Mouse (Mus musculus) WW6 (cell line): ENCODE measurements around the gene Chd9.

Experiments used
- DNase-seq: peaks from one replicate; pipeline ENCODE4 v3.0.0-alpha.2; 2013; ENCODE audit warnings: low read depth, low spot score

The Chd9 gene

DNA sequence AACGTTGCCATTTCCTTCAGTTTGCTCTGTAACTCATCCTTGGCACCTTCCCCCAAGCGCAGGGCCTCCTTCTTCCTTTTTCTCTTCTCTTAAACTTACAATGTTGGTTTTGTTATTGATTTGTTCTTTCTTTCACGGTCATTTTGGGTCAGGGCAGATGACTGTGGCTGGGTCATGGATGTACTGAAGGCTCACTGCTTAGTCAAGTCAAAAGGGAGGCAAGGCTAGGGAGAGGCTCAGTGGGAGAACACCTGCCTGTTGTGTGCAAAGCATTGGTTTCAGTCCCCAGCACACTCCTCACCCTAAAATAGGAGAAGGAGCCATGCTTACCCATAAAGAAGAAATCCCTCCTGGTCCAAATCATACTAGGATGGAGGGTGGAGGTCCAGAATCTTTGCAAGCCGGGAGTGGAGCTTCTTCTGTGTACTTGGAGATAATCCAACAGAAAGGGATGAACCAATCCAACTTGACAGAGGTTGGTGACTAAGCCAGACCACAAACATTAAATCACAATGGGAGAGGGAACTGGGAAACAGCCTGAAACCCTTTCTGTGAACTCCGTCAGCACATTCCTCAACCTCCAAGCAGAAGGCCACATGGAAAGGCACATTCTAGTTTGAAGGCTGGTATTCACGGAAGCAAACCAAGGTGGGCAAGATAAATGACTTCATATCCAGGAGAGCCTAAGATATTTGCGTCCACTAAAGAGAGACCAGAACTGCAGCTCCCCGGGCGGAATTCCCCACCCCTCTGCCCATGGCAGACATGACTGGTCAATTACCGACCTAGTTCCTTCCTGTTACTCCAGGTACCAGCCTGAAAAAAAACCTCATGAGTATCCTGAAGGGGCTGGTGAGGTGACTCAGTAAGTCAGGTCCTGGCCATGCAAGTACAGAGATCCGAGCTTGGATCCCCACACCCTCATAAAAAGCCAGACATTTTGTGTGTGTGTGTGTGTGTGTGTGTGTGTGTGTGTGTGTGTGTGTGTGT lies 11.9 kb downstream of the Chd9 start:
- no peak for DNase-seq

DNA sequence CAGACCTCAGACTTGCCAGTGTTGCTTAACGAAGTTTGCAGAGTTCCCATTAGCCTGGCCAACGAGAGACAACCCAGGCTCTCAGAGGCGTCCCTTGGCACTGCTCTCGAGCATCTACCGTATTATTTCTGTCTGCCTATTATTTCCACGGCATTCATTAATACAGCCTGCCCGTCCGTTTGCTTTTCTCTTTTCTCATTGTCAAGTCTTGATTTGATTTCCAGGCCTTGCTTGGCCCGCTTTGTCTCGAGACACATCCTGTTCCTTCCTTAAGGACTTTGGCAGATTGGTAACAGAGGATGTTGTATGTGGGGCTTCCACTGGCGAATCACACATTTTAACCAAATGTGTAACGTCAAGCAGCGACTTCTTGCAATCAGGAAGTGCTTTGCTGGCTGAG lies 13.2 kb downstream of the Chd9 start:
- no peak for DNase-seq

DNA sequence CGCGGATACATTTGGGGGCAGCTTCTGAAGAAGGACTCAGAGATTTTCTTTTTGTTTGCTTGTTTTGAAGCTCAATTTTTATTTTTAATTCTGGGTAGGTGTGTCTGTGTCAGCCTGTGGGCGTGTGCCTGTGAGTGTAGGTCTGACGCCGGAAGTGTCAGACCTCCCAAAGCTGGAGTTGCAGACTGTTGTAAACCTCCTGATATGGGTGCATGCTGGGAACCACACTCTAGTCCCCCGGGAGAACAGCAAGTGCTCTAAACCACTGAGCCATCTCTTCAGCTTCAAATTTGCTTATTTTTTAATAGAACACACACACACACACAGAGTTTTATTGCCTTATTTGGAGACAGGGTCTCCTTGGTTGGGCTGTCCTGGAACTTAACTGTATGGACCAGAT lies 15.0 kb downstream of the Chd9 start:
- DNase-seq = no peak

DNA sequence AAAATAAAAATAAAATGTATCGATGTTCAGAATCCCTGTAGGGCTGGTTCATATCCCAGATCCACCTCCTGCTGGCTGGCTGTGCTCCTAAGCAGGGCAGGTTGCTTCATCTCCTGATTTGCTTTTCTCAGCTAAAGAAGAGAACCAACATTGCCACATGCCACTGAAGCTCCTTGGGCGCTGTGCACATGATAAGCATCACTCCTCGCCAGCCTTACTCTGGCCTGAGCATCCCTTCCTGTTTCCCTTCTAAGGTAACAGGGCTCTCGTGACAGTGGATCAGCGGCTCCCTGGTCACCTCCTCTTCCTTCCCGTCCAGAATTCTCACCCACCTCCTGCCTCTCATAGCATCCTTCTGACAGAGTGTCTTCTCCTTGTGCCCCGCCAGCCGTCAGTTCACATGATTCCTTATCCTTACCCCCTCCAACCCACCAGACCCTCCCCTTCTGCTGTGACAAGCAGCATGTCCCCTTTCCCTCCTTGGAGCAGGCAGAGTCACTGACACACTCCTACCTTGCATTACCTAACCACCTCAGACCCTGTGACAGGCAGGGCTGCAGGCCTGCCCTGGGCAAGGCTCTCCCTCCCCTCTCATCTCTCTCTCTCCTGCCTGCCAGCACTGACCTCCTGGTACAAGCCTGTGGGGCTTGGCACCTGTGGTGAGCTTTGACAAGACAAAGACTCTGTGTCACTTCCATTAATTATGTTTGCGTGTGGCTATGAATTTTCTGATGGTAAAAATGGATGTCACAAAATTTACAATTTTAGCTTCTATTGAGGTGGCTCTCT lies 16.2 kb downstream of the Chd9 start:
- DNase-seq = no peak

DNA sequence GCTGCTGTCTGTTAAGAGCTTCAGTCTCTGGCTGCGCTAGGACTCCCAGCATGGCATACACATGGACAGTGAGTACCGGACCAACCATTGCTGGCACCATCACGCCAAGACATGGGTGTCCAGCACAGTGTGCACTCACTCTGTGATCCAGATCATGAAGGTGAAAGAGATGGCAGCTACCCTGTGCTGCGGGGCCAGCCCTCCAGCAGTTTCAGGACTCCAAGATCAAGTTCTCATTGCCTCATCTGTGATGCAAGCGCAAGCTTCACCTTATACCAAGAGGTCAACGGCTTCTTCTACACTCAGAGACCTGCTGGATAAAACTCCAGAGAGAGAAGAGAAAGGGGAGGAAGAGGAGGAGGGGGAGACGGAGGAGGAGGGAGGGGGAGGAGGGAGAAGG lies 19.8 kb downstream of the Chd9 start:
- DNase-seq = no peak

DNA sequence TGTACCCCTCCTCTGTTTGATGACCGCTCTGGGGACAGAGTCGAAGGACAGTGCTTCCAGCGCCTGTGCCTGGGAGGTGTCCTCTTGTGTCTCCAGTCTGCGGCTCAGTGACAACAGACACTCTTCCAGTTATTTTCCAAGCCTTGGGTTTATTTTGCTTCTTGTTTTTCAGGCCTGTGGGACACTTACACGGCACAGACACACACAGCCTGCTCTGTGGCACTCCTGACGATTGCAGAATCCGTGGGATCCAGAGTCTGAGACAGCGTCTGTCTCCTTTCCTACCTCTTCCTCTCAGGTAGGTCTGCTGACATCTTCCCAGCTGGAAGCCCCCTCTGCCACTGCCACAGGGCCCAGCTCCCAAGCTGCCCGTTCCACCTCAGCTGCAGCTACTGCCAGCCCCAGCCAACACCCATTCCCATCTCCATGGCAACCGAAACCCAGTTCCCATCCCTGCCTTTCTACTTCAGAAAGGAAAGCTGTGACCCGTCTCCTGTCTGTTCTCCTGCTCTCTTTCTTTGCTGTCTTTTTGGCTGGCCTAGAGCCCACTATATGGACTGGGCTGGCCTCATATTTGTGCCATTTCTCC lies 21.4 kb downstream of the Chd9 start:
- DNase-seq = no peak

DNA sequence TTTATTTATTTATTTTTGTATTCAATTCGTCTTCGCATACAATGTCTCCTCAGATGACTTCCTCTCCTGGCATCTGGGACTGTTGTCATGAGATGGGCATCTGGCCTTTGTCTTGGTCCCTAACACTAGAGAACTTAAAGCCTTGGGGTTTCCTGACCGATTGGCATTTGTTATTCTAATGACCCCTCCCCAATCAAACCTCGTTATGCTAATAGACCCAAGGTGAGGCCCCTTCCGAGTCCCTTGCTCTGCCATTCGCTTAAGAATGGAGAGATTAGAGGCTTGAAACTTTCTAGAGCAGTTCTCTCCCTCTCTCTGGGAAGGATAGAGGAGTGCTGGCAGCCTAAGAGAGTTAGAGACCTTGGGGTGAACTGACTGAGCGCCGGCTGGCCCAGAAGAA lies 23.4 kb downstream of the Chd9 start:
- no peak for DNase-seq

DNA sequence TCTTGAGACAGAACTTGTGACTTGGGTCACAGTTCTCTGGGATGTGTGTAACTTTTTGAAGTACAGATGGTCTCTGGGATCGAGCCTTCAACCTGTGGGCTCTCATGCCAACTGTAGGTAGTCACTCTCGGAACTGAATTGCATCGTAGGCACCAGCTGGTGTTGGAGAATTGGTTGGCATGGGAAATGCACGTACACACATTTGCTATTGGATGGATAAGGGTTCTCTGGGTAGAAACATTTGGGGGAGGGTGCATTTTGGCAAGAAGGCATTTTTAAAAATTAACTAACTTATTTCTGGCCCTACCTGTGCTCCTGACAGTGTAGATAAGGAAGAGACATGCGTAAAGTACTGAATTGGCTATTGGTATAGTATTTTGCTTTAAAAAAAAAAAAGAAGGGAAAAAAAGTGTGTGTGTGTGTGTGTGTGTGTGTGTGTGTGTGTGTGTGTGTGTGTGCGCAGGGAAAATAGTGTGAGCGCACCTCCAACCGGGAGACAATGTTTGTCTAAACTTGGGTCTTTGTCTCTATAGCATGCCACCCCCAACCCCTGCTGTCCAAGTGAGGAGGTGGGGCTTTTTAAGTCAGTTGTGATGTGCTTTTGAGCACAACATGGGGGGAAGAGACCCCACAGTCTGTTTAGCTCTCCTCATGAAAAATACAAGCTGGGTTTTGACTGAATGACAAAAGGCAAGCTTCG lies 26.0 kb downstream of the Chd9 start:
- no peak for DNase-seq

DNA sequence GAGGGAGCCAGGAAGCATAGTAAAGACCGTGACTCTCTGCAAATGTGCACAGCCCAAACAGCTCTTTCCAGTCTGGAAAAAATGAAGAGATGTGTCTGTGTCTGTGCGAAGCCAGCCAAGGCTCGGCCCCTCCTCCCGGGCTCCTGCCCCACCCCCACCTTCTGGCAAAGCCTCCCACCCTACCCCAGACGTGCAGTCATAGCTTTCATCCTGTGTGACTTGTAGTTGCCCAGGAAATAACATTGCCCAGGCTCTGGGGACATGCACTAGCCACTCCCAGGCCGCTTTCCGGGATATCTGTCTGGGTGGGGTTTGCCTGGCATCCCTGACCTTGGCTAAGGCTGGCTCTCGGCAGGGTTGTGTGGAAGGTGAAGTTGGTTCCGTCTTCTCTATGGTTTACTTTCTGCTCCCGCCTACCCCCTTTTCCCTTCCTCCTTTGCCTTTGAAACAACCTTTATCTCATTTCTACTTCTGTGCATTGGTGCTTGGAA lies 26.6 kb downstream of the Chd9 start:
- no peak for DNase-seq

DNA sequence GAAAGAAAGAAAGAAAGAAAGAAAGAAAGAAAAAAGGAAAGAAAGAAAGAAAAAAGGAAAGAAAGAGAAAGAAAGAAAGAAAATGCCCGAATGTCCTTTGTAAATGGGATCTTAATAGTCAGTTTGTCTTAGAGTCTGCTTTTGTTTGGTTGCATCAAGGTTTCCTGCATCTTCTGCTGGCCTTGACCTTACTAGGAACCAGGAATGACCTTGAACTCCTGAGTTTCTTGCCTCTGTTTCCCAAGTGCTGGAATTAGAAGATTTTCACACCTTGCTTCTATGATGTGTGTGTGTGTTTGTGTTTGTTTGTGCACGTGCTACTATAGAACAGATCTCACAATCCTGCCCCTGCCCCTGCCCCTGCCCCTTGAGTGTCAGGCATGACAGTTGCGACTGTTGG lies 28.0 kb downstream of the Chd9 start:
- no peak for DNase-seq

DNA sequence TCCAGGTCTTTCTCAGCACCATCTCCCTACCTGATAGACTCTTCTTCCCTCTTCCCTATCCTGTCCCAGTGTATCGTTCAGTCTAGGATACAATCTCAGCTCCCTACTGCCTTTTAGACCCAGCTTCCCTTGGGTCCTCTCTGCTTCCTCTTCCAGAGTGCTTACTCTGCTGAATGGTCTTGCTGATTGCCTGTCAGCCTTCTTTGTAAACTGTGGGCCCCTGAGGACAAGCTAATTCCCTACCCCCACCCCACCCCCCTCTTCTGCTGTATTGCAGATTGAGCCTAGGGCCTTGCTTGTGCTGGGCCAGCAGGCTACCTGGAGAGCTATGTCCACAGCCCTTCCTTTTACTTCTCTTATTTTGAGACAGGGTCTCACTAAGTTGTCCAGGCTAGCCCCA lies 28.8 kb downstream of the Chd9 start:
- no peak for DNase-seq

DNA sequence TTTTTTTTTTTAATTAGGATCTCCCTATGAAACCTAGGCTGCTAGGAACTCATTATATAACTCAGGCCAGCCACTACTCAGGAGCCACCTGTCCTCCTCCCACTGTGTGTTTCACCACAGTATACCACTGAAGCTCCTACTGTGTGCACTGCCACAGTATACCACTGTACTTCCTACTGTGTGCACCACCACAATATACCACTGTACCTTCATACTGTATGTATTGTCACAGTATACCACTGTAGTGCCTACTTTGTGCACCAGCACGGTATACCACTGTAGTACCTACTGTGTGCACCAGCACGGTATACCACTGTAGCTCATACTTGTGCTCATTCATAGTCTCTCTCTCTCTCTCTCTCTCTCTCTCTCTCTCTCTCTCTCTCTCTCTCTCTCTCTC lies 29.9 kb downstream of the Chd9 start:
- DNase-seq = no peak

DNA sequence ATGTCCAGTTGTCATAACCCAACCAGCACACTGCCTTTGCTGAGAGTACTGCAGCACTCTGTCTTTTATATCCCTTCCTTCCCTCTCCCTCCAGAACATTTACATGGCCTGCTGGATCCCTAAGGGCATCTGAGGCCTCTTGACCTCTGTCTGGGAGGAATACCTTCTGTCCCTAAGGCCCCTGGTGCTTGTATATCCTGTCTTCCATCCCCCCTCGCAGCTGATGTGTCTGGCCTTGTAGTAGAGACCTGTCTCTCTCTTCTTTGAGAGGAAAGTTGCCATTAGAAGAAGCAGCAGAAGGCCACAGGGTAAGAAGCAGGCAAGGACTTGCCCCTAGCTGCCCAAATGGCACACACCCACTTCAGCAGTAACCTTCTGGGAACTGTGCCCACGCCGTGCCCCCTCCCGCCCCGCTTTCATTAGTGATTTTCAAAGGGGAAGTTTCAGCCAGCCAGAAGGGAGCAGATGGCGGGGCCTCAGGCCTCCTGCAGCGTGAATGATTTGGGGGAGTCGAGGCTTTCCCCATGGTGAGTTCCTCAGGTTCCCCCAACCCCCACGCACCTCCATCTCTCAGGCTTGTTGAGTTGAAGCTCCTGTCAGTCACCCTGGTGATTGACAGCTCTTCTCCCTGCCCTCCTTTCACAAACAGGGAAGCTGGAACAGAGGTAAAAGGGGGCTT lies 33.3 kb downstream of the Chd9 start:
- no peak for DNase-seq

DNA sequence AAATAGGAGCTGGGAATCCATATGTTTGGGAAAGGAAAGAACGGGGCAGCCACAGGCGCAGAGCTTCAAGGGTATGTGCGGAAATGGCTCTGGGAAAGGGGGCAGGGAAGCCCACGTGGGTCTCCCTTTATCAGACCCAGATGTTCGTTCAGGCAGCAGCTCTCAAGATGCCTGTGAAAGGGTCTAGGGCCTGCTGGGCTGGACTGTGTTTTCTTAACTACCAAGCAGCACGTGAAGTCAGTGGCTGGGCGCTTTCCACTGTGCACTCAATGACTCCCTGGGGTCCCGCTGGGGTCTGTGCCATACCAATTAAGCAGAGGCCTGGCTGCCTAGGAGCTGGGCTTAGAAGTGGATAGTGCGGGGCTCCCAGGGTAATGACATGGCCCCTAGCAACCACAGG lies 33.9 kb downstream of the Chd9 start:
- no peak for DNase-seq

DNA sequence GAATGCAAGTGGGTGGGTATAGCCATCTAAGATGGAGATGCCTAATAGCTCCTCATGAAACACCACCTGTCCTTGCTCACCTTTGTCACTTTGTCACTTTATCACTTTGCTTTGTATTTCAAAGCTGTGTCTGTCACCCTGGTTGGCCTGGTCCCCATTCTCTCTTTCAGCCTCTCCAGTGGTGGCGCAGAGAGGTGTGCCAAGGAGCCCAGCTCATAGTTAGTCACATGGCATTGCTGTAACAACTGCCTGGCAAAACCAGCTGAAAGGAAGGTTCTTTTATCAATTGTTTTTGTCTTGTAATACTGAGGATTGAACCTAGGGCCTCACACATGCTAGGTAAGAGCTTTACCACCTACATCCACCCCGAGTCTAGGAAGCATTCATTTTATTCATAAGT lies 38.9 kb downstream of the Chd9 start:
- DNase-seq = no peak

DNA sequence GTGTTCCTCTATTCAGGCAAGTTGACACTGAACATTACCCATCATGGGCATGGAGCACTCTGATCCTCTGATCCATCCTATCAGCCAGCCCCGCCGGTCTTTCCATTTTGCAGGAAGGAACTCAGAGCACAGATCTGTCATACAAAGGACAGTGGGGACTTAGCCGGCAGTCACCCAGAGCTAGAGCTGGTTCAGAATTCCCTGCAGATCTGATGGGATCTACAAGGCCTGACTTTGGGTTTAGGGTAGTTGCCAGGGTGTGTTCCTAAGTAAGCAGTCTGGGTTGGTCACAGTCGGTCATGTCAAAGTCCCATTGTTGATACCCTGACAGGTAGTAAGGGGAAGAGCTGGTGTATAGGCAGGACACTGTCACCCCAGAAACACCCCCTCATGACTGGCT lies 39.8 kb downstream of the Chd9 start:
- no peak for DNase-seq

DNA sequence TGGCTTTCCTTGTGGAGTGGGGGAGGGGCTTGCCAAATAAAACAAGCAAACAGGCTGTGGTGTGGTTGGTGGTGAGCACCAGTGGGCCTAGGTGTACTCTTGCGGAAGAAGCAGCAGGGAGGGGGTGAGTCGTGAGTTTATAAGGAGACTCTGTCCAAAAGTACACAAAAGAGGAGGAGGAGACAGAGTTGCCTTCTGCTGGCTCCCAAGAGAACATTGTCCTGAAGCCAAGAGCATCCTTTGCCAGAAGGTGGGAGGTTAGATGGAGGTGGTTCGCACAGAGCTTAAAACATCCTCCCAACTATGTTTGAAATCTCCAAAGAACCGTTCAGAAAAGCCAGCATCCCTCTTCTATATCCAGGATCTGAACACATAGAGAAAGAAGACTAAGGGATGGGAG lies 40.2 kb downstream of the Chd9 start:
- DNase-seq = no peak

DNA sequence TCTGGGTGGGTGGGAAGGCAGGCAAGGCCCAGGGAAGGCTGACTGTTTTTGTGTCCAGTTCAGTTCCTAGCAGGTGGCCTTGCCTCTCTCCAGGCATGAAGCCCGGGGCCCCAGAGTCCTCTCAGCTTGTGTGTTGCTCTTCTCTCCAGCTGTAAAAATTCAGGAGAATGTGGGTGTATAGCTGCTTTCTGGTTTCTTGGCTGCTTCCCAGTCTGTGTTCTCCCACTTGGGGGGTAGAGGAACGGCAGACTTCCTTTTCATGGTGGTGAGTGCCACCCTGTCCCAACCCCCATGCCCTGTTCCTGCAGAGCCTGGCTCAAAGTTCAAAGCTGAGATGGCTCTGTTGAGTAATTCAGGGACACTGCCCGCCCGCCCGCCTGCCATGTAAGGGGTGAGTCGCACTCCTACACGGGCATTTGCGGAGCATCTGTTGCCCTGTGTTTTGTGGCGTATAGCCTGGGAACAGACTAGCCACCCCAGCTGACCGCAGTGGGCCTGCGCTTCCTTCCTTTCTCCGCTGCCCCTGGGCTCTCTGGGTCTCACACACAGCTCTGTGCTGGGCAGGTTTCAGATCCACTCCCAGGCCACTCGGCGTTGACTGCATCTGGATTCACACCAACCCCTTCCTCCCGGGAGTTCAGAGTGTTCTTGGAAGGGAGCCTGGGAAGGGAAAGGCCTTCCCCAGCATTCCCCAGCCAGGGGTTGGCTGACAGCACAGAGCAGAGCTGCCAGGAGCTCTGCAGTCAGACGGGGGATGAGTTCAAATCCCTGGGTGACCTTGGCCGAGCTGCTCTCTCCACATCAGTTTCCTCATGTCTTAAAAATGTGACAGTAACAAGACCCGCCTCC lies 41.1 kb downstream of the Chd9 start:
- DNase-seq = no peak

DNA sequence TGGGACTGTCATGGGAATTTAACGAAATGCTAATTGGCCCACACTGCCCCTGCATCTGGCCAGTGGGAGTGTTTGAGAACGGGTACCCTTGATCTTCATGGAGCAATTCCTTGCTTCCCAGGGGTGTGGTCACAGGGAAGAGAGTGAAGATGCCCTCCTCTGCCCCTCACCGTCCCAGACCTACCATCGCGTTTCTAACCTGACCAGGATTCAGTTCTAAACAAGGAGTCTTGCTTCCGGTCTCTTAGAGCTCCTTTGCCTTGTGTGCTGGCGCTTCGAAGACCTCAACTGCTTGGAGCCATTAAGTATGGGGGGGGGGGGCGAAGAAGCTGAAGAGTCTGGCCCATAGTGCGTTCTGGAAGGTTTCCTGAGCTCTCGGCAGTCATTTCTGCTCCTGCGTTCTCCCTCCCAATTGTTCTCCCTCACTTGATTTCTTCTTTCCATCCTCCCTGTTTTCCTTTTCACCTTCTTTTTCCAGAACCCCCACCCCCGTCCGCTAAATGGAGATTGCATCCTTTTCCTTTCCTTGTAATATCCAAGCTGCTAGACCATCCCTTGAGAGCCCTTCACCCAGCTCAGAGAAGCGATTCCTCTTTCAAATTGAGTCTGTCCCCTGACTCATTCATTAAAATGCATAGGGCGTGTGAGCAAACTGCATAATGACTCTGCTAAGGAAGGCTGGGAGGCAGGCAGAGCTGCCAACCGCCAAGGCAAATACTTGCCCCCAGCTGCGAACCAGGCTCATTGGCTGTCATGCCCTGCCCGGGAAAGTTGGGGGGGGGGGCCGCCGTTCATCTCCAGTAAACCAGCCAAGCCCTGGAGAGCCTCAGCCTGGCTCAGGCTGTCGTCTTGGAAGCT lies 42.0 kb downstream of the Chd9 start:
- DNase-seq = no peak
